Mouse (Mus musculus): ENCODE measurements around the gene Yy1.

Yy1 gene

DNA sequence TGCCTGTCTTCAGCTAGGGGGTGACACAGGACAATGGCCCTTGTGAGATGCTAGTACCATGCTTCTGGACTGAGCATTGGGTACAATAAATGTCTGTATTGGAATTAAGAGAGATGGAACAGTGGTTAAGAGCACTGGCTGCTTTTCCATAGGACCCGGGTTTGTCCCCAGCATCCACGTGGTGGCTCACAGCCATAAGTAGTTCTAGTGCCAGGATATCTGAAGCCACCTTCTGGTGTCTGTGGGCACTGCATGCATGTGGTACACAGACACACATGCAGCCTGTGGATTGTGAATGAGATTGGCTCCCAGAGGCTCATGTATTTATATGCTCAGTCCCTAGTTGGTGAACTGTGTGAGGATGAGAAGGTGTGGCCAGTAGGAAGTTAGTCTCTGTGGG is 76.8 kb downstream of the Yy1 start:
- peak; percentile 25 for DNase-seq
